Mouse (Mus musculus): ENCODE measurements around the gene Pcyt1a. TPM values are rescaled to one million over a fixed set of nuclear protein-coding genes. Genes with fewer than 3 reads are reported as not detected.
"Not testable (repeated sequence)": the region's sequence is repeated elsewhere in the genome, so short reads cannot be mapped to it uniquely, and the experiment has no call there.

The Pcyt1a gene
- total and polyA plus RNA-seq, 3 experiments = 44.3 to 133 (median 110) TPM

DNA sequence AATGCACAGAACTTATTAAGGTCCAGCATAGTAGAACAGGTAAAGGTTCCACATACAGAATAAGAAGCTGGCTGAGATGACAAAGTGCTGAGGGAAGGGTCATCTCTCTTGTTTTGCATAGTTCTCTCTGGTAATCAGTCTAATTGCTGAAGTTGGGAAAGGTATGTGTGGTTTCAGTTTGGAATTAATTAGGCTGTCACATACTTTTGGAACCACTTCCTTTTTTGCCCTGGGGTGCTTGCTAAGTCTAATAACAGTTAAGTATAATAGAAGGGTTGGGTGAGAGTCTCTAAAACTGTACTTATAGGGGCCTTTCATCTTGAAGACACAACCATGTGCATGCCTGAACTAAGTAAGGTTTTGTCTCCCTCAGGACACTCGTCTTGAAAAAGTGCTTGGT, 5.9 kb downstream of the Pcyt1a start:
- Histone ChIP-seq H3K9ac (ENCODE audit: low read depth, low read length) (no peak overlapping the region), H3K79me2 (replicated peaks; ENCODE audit: control insufficient read depth, insufficient read depth, low read length) (peaks cover 9% of the 10 kb centered on the region; the same call in 1 of the 2 replicates), H3K4me1 (ENCODE audit: control insufficient read depth, insufficient read depth, low read length) (peaks cover 7% of the 10 kb centered on the region), H3K27me3 (ENCODE audit: control insufficient read depth, insufficient read depth, low read length) (no peaks in the 10 kb centered on the region), H3K36me3 (ENCODE audit: control insufficient read depth, insufficient read depth, low read length) (peaks cover 20% of the 10 kb centered on the region), H3K27ac (no peak overlapping the region; the same call in 1 of the 2 replicates), H3K4me3 (no peak overlapping the region)
- no peak for DNase-seq
- no peak for TF ChIP-seq CTCF (IDR thresholded peaks at IDR 0.05)
- TF ChIP-seq POLR2A (IDR thresholded peaks at IDR 0.05; ENCODE audit: insufficient read depth, low read depth, low read length) = no peak
- TF ChIP-seq EP300 (IDR thresholded peaks at IDR 0.05; ENCODE audit: insufficient read depth, low read depth, low read length) = no peak
- WGBS = 43% methylated on average over 1 of the region's 1 CpGs
- intact Hi-C loops (cut with DNase I) = no loop called here

DNA sequence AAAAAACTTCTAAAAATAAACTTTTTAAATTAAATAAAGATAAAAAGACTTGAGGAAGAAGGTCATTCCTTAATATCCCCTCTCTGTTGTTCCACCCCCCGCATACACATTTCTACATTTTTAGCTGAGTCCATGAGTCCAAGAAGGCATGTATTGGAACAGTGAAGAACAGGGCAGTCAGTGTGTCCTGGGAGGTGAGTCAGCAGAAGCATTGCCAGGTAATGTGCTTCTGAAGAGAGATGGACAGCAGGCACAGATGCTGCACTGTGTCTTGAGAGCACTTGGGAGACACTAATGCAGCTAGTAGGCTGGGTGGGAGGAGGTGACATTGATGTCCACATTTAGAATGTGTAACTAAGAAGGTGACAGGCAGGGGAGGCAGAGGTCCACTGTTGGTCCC, 6.5 kb downstream of the Pcyt1a start:
- Histone ChIP-seq H3K27me3 (ENCODE audit: control insufficient read depth, insufficient read depth, low read length) (no peaks in the 10 kb centered on the region), H3K4me1 (ENCODE audit: control insufficient read depth, insufficient read depth, low read length) (peaks cover 4% of the 10 kb centered on the region), H3K79me2 (replicated peaks; ENCODE audit: control insufficient read depth, insufficient read depth, low read length) (peaks cover 7% of the 10 kb centered on the region; the same call in 1 of the 2 replicates), H3K36me3 (ENCODE audit: control insufficient read depth, insufficient read depth, low read length) (peaks cover 15% of the 10 kb centered on the region), H3K4me3 (no peak overlapping the region), H3K27ac (no peak overlapping the region), H3K9ac (ENCODE audit: low read depth, low read length) (no peak overlapping the region)
- TF ChIP-seq CTCF (IDR thresholded peaks at IDR 0.05) (no peak), EP300 (IDR thresholded peaks at IDR 0.05; ENCODE audit: insufficient read depth, low read depth, low read length) (no peak), POLR2A (IDR thresholded peaks at IDR 0.05; ENCODE audit: insufficient read depth, low read depth, low read length) (no peak)
- WGBS = 94% methylated on average over 1 of the region's 1 CpGs
- intact Hi-C loops (cut with DNase I) = no loop called here
- no peak for DNase-seq

DNA sequence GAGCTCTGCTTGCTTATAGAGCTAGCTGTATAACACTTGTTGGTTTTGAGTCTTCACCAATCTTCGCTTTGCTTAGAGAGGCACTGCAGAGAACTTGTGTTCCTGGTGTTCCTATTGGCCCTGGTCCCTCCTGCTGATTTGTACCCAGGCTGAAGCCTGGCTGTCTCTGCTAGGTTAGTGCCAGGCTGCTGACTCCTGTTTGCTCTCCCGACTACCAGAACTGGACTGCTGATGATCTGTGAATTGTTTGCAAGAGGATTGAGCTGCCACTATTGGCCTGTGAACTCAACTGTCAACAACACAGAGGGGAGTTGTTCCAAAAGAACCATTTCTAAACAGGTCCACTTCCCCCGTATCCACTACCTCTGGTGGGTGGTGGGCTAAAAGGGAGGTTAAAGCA, 10.7 kb downstream of the Pcyt1a start:
- intact Hi-C loops (cut with DNase I) = no loop called here

DNA sequence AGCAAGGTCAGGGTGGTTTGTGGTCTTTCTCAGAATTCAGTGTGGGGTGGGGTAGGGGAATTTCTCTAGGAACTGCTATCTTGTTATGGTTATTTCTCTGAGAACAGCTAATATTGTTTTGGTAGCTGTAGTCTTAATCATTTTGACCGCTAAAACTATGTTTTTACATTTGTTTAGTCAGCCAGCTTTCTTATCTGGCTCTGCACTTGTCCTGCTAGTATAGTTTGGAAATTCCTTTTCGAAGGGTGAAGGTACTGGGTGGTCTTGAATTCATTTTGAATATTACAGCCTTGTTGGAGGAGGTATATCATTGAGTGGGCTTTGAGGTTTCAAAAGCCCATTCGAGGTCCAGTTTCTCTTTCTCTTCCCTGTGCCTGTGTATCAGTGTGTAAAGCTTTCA, 13.9 kb downstream of the Pcyt1a start:
- H3K4me3 ChIP-seq; H3K79me2 ChIP-seq (replicated peaks; ENCODE audit: control insufficient read depth, insufficient read depth, low read length); H3K9ac ChIP-seq (ENCODE audit: low read depth, low read length); intact Hi-C loops (cut with DNase I); H3K27me3 ChIP-seq (ENCODE audit: control insufficient read depth, insufficient read depth, low read length); H3K27ac ChIP-seq; DNase-seq: not testable (repeated sequence)
- Histone ChIP-seq H3K36me3 (ENCODE audit: control insufficient read depth, insufficient read depth, low read length) (peaks cover 20% of the 10 kb centered on the region), H3K4me1 (ENCODE audit: control insufficient read depth, insufficient read depth, low read length) (peaks cover 10% of the 10 kb centered on the region)
- 64% methylated on average over 3 of the region's 3 CpGs for WGBS

More for the DNA sequence above, 10.7 kb downstream of the Pcyt1a start:
- no peak for DNase-seq
- no peak overlapping the region for H3K9ac ChIP-seq (ENCODE audit: low read depth, low read length)
- peaks cover 5% of the 10 kb centered on the region; the same call in 1 of the 2 replicates for H3K79me2 ChIP-seq (replicated peaks; ENCODE audit: control insufficient read depth, insufficient read depth, low read length)
- 80% methylated on average over 3 of the region's 3 CpGs for WGBS
- peak overlapping the region; percentile 7; the same call in 1 of the 2 replicates for H3K27ac ChIP-seq
- no peaks in the 10 kb centered on the region for H3K27me3 ChIP-seq (ENCODE audit: control insufficient read depth, insufficient read depth, low read length)
- peaks cover 8% of the 10 kb centered on the region for H3K36me3 ChIP-seq (ENCODE audit: control insufficient read depth, insufficient read depth, low read length)
- no peak overlapping the region for H3K4me3 ChIP-seq
- no peak for TF ChIP-seq POLR2A (IDR thresholded peaks at IDR 0.05; ENCODE audit: insufficient read depth, low read depth, low read length)
- no peak for TF ChIP-seq EP300 (IDR thresholded peaks at IDR 0.05; ENCODE audit: insufficient read depth, low read depth, low read length)
- no peak for TF ChIP-seq CTCF (IDR thresholded peaks at IDR 0.05)
- H3K4me1 ChIP-seq (ENCODE audit: control insufficient read depth, insufficient read depth, low read length) = peaks cover 3% of the 10 kb centered on the region

DNA sequence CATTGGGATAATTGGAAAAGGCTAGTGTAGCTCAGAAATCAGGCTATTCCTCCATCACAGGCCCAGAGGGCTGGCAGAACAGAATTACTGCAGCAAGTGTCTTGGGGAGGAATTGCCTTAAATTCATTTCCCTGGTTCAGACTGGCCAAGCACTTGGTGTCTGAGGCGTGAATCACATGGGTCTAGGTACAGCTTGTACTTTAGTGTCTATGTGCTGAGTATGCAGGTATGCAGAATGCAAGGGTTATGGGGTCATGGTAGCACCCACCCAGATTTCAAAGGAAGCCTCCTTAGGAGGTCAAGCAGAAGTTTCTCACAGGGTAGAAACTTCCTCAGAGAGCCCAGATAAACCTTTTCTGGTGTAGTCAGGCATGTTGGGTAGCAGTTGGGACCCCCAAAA, 14.8 kb downstream of the Pcyt1a start:
- peaks cover 5% of the 10 kb centered on the region; the same call in 1 of the 2 replicates for H3K79me2 ChIP-seq (replicated peaks; ENCODE audit: control insufficient read depth, insufficient read depth, low read length)
- WGBS = 93% methylated on average over 1 of the region's 1 CpGs
- intact Hi-C loops (cut with DNase I) = no loop called here

DNA sequence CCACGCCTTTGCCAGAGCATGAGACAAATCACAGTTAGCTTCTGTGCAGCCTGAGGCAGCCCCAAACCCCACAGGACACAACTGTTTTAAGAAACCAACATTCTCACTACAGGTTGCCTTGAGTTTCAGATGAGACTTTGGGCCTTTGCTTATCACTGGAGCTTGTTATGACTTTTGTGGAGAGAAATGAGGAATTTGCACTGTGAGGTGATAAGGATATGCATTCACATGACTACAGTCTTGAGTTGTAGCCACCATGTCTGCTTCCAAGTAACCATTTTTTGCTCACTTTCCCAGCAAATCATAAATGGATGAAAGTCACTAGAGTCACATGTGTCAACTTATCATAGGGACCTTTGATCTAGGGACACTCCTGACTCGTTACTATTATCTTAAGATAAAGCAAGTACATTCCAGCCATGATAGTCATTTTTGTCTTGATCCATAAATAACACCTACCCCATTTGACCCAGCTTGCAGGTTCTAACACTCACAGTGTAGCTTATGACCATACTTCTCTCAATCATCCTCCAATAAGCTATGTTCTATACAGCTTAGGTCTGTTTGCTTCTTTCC, 15.9 kb downstream of the Pcyt1a start:
- 65% methylated on average over 2 of the region's 2 CpGs for WGBS
- H3K9ac ChIP-seq (ENCODE audit: low read depth, low read length) = no peak overlapping the region; the same call in 1 of the 2 replicates
- DNase-seq = no peak

More for the DNA sequence above, 14.8 kb downstream of the Pcyt1a start:
- peaks cover 10% of the 10 kb centered on the region for H3K4me1 ChIP-seq (ENCODE audit: control insufficient read depth, insufficient read depth, low read length)
- no peak overlapping the region for H3K4me3 ChIP-seq
- H3K27ac ChIP-seq = peak overlapping the region; percentile 23; the same call in 1 of the 2 replicates
- no peak for TF ChIP-seq EP300 (IDR thresholded peaks at IDR 0.05; ENCODE audit: insufficient read depth, low read depth, low read length)
- no peak for TF ChIP-seq POLR2A (IDR thresholded peaks at IDR 0.05; ENCODE audit: insufficient read depth, low read depth, low read length)
- TF ChIP-seq CTCF (IDR thresholded peaks at IDR 0.05) = no peak
- H3K36me3 ChIP-seq (ENCODE audit: control insufficient read depth, insufficient read depth, low read length) = peaks cover 19% of the 10 kb centered on the region
- no peaks in the 10 kb centered on the region for H3K27me3 ChIP-seq (ENCODE audit: control insufficient read depth, insufficient read depth, low read length)
- no peak overlapping the region for H3K9ac ChIP-seq (ENCODE audit: low read depth, low read length)
- no peak for DNase-seq

More for the DNA sequence above, 15.9 kb downstream of the Pcyt1a start:
- TF ChIP-seq CTCF (IDR thresholded peaks at IDR 0.05) = no peak
- no peak for TF ChIP-seq EP300 (IDR thresholded peaks at IDR 0.05; ENCODE audit: insufficient read depth, low read depth, low read length)
- no peak for TF ChIP-seq POLR2A (IDR thresholded peaks at IDR 0.05; ENCODE audit: insufficient read depth, low read depth, low read length)
- H3K4me1 ChIP-seq (ENCODE audit: control insufficient read depth, insufficient read depth, low read length) = peaks cover 12% of the 10 kb centered on the region
- peak overlapping the region; percentile 23 for H3K27ac ChIP-seq
- H3K79me2 ChIP-seq (replicated peaks; ENCODE audit: control insufficient read depth, insufficient read depth, low read length) = 0 out of 2 replicates have a peak, but pooled peaks cover 1% of the 10 kb centered on the region
- H3K27me3 ChIP-seq (ENCODE audit: control insufficient read depth, insufficient read depth, low read length) = no peaks in the 10 kb centered on the region
- peaks cover 17% of the 10 kb centered on the region for H3K36me3 ChIP-seq (ENCODE audit: control insufficient read depth, insufficient read depth, low read length)
- intact Hi-C loops (cut with DNase I) = no loop called here
- H3K4me3 ChIP-seq = no peak overlapping the region
